Mouse (Mus musculus) lung, postnatal 0 days (tissue): Measurements from ENCODE around the gene Rpl23. TPM values are rescaled to one million over a fixed set of nuclear protein-coding genes. Genes with fewer than 3 reads are reported as not detected.

ENCODE experiments used
- ATAC-seq: fragments of 200-750 bp; cut with Nextera tagmentation; 2 replicates; pipeline ENCODE4 v1.8.0; 2017; ENCODE audit warnings: moderate library complexity
- DNase-seq: peaks from one replicate; pipeline ENCODE4 v3.0.0-alpha.2; 2016; ENCODE audit warnings: low spot score
- H3K27ac ChIP-seq: fragments of 300-500 bp; sonication (generic); 2 replicates; pipeline ENCODE4 v1.5.1; 2014; ENCODE audit warnings: antibody characterized with exemption, mild to moderate bottlenecking, low read length, mixed read lengths
- H3K27me3 ChIP-seq: fragments of 300-500 bp; sonication (generic); replicated peaks from 2 replicates; pipeline ENCODE4 v1.6.1; 2014; ENCODE audit warnings: low read length, mixed read lengths; ENCODE audit not compliant: insufficient read depth
- H3K36me3 ChIP-seq: fragments of 300-500 bp; sonication (generic); 2 replicates; pipeline ENCODE4 v1.6.1; 2014; ENCODE audit warnings: low read length, mixed read lengths; ENCODE audit not compliant: insufficient read depth
- H3K4me1 ChIP-seq: fragments of 300-500 bp; sonication (generic); 2 replicates; pipeline ENCODE4 v1.6.1; 2014; ENCODE audit warnings: antibody characterized with exemption, low read depth, low read length, mixed read lengths; ENCODE audit not compliant: insufficient read depth
- H3K4me2 ChIP-seq: fragments of 300-500 bp; sonication (generic); replicated peaks from 2 replicates; pipeline ENCODE4 v1.6.1; 2014; ENCODE audit warnings: low read depth, mild to moderate bottlenecking, low read length, moderate library complexity, mixed read lengths
- H3K4me3 ChIP-seq: fragments of 300-500 bp; sonication (generic); 2 replicates; pipeline ENCODE4 v1.5.1; 2014; ENCODE audit warnings: low read depth, low read length
- H3K9ac ChIP-seq: fragments of 300-500 bp; sonication (generic); replicated peaks from 2 replicates; pipeline ENCODE4 v1.6.1; 2014; ENCODE audit warnings: low read depth, mild to moderate bottlenecking
- H3K9me3 ChIP-seq: fragments of 300-500 bp; sonication (generic); 2 replicates; pipeline ENCODE4 v1.6.1; 2016; ENCODE audit warnings: low read length, mixed read lengths
- CTCF ChIP-seq: IDR thresholded peaks from 2 replicates; pipeline ENCODE4 v1.5.1; 2016; ENCODE audit warnings: antibody characterized with exemption, mild to moderate bottlenecking
- EP300 ChIP-seq: IDR thresholded peaks from 2 replicates; pipeline ENCODE4 v1.6.1; 2016; ENCODE audit warnings: antibody characterized with exemption, mild to moderate bottlenecking, control low read depth
- WGBS: fragments of 180-500 bp; shearing (Covaris S2); extraction: QIAGEN DNeasy Blood & Tissue Kit; methylation state at CpG from one replicate; pipeline ENCODE4 v1.1.7; 2014; 5-methylcytosine and 5-hydroxymethylcytosine counted together
- polyA plus RNA-seq: library from polyadenylated mRNA; unstranded; fragments of >200 nt; fragmentation: Nextera tagmentation; extraction: Ambion mirVana; gene quantifications from 2 replicates; pipeline ENCODE4 v1.2.1, GENCODE M21; 2015

Gene Rpl23
- polyA plus RNA-seq, 1 experiment from 2014 or later = 478 TPM

DNA sequence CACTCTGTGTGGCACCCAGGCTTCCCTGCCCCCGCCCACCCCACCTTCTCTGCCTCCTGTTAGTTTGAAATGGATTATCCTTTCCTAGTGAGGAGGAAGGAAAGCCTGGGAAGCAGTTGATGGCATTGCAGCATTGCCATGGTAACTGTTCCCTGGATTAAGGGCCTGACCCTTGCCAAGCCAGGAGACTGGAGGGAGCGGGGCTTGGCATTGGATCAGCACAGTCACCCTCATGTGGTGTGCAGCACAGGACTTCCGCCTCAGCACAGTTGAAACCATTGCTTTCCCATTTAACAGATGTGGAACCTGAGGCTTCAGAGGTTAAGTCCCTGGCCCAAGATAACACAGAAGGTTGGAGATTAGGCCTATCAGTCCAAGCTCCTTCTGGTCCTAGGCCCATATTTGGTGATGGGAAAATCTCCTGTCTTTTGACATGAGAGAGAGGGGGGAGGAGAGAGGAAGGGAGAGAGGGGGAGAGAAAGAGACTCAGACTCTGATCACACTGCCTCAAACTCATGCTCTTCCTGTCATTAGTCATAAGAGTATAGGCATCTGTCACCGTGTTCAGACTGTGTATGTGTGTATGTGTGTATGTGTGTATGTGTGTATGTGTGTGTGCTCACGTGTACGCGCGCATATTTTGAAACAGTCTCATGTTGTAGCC lies 39.3 kb upstream of the Rpl23 start:
- DNase-seq = no peak
- no peak overlapping the region for H3K9ac ChIP-seq
- no peak for ATAC-seq
- H3K27ac ChIP-seq = 0 out of 2 replicates have a peak overlapping the region, but pooled peaks have one; percentile 9
- H3K4me2 ChIP-seq = no peak overlapping the region
- no peaks in the 10 kb centered on the region for H3K9me3 ChIP-seq
- 84% methylated on average over 8 of the region's 8 CpGs for WGBS
- peaks cover 23% of the 10 kb centered on the region; the same call in 1 of the 2 replicates for H3K36me3 ChIP-seq
- H3K27me3 ChIP-seq = no peaks in the 10 kb centered on the region
- TF ChIP-seq EP300 (no peak), CTCF (no peak)
- H3K4me3 ChIP-seq = no peak overlapping the region
- peaks cover 13% of the 10 kb centered on the region for H3K4me1 ChIP-seq

DNA sequence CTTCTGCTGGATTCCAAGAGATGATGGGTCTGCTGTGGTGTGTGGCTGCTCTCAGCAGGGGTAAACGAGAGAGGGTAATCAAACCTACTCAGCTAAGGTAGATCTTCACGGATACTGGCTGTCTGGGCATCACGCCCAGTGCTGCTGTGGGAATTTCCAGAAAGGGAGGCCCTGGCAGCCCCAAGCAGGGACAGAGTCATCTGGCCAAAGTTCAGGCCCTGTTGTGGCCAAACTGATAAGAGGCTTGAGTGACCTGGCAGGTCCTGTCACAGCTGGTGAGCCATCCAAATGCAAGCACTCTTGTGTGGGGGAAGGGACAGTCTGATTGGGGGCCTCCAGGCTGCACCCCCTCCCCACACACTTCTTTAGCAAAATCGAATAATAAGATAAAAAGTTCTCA lies 38.6 kb upstream of the Rpl23 start:
- Histone ChIP-seq H3K9ac (no peak overlapping the region), H3K27ac (0 out of 2 replicates have a peak overlapping the region, but pooled peaks have one; percentile 9), H3K9me3 (no peaks in the 10 kb centered on the region), H3K4me3 (no peak overlapping the region), H3K36me3 (peaks cover 18% of the 10 kb centered on the region; the same call in 1 of the 2 replicates), H3K4me2 (no peak overlapping the region), H3K4me1 (peaks cover 13% of the 10 kb centered on the region), H3K27me3 (no peaks in the 10 kb centered on the region)
- no peak for DNase-seq
- no peak for ATAC-seq
- TF ChIP-seq EP300 (no peak), CTCF (no peak)
- 29% methylated on average over 4 of the region's 4 CpGs for WGBS

- Histone ChIP-seq H3K36me3 (peaks cover 9% of the 10 kb centered on the region; the same call in 1 of the 2 replicates), H3K4me1 (peaks cover 13% of the 10 kb centered on the region)
- WGBS = 60% methylated on average over 5 of the region's 5 CpGs
Measured at GRCm38 (mm10) chr11:97819923-97820322, 37.7 kb upstream of the Rpl23 start.

DNA sequence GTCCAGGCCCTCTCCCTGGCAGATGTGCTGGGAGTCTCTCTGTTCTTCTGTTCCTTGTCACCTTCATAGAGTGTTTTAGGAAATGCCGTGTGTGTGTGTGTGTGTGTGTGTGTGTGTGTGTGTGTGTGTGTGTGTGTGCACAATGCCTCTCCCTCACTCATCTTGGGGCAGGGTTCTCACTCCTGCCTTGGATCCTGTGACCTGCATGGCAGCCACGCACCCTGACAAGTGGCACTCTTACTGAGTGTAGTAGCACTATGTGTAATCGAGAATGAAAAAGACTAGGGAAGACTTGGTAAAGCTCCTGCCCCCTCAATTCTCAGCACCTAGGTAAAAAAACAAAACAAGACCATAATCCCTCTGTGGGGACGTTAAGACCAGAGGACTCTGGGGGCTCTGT lies 36.9 kb upstream of the Rpl23 start:
- Histone ChIP-seq H3K9me3 (no peaks in the 10 kb centered on the region), H3K9ac (no peak overlapping the region), H3K4me2 (no peak overlapping the region), H3K4me1 (peaks cover 13% of the 10 kb centered on the region), H3K27ac (peak overlapping the region; percentile 72; the same call in 1 of the 2 replicates), H3K27me3 (no peaks in the 10 kb centered on the region), H3K4me3 (no peak overlapping the region), H3K36me3 (0 out of 2 replicates have a peak, but pooled peaks cover 5% of the 10 kb centered on the region)
- ATAC-seq = peak; percentile 53
- no peak for DNase-seq
- WGBS = 23% methylated on average over 4 of the region's 4 CpGs
- TF ChIP-seq EP300 (no peak), CTCF (no peak)

More at GRCm38 (mm10) chr11:97819923-97820322, 37.7 kb upstream of the Rpl23 start:
- Histone ChIP-seq H3K27me3 (no peaks in the 10 kb centered on the region), H3K9ac (no peak overlapping the region), H3K27ac (no peak overlapping the region), H3K9me3 (no peaks in the 10 kb centered on the region), H3K4me3 (no peak overlapping the region), H3K4me2 (no peak overlapping the region)
- DNase-seq (no peak), ATAC-seq (no peak)
- TF ChIP-seq CTCF (no peak), EP300 (no peak)

DNA sequence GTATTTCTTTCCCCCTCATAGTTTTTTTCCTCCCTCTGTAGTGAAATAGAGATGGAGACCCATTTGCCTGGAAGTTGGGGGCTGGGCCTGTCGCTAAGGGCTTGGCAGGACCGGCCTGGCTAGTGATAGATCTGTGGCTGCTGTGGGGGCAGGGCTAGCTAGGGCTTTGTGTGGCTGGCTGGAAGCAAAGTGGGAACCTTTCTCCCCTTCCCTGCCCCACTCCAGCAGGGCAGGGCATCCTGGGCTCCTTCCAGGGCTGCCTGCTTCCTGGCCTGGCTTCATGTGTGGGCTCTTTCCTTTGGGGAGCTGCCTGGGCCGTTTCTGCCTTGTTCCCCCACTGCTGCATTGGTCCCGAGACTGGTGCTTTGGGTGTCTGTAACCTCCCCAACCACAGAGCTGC lies 36.3 kb upstream of the Rpl23 start:
- Histone ChIP-seq H3K9me3 (no peaks in the 10 kb centered on the region), H3K36me3 (0 out of 2 replicates have a peak, but pooled peaks cover 5% of the 10 kb centered on the region), H3K9ac (no peak overlapping the region), H3K27ac (peak overlapping the region; percentile 72), H3K4me2 (no peak overlapping the region), H3K27me3 (no peaks in the 10 kb centered on the region), H3K4me1 (peaks cover 13% of the 10 kb centered on the region), H3K4me3 (no peak overlapping the region)
- 7% methylated on average over 4 of the region's 4 CpGs for WGBS
- DNase-seq = peak; percentile 39
- TF ChIP-seq EP300 (no peak), CTCF (no peak)
- peak; percentile 43 for ATAC-seq

DNA sequence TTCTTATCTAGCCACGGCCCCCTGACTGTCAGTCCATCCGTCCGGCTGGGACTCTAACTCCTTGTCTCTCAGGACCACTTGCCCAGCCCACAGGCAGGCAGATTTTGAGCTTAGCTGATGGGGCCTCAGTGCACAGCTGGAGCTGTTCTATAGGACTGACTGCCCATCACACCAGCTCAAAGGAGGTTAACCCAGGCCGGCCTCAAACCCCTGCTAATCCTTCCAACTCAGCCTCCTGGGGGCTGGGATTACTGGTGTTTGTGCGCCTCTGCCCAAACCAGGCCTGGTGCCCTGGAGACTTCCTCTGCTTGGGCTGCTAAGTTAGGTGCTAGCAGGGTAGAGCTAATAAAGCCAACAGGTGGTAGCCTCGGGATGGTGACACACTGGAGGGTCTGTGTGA lies 35.8 kb upstream of the Rpl23 start:
- Histone ChIP-seq H3K9ac (no peak overlapping the region), H3K36me3 (0 out of 2 replicates have a peak, but pooled peaks cover 2% of the 10 kb centered on the region), H3K4me3 (no peak overlapping the region), H3K9me3 (no peaks in the 10 kb centered on the region), H3K4me1 (peaks cover 13% of the 10 kb centered on the region), H3K27ac (peak overlapping the region; percentile 72; the same call in 1 of the 2 replicates), H3K4me2 (no peak overlapping the region), H3K27me3 (no peaks in the 10 kb centered on the region)
- ATAC-seq = no peak
- TF ChIP-seq EP300 (no peak), CTCF (no peak)
- 57% methylated on average over 6 of the region's 6 CpGs for WGBS
- no peak for DNase-seq
